Mouse (Mus musculus) ES-Bruce4 (cell line): Measurements from ENCODE around the gene Gm11985.

Experiments
- CTCF ChIP-seq: IDR thresholded peaks from one replicate; pipeline ENCODE4 v1.8.1; 2011; ENCODE audit warnings: low read depth, low read length
- POLR2A ChIP-seq: IDR thresholded peaks from one replicate; pipeline ENCODE4 v1.8.1; 2011; ENCODE audit warnings: low read length; ENCODE audit not compliant: insufficient read depth

GRCm38 (mm10) chr11:7173664-7174063 is 14.7 kb downstream of the Gm11985 start:
- TF ChIP-seq CTCF (no peak), POLR2A (no peak)
